Mouse (Mus musculus) urinary bladder, adult 18-20 months (tissue): Measurements from ENCODE around the gene Mtrf1l.

Experiments
- DNase-seq, 2 experiments: peaks; one replicate each; pipeline ENCODE4 v3.0.0; 2022; ENCODE audit warnings: low spot score in 2 of 2, mixed read lengths in 2 of 2

Mtrf1l gene

GRCm38 (mm10) chr10:5823740-5824491 is at the start of gene Mtrf1l:
Mtrf1l (minus strand) TSS chr10:5823910.
- peak; percentile 97 for DNase-seq

DNA sequence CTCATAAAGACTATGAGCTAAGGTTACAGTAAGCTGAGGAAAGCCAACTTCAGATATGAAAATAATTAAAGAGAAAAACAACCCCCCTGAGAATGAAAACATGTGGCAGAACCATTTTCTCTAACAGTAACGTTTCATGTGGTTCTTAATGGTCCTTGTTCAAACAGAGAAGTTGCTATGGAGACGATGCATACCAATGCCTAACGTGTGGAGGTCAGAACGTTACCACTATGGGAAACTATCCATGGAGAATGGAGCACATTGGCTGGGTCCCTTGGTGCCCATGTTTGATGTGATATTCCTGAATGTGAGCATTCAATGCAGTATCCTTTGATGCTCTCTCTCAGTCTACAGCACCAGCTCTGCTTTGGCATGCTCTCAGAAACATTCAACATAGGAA is 47.4 kb upstream of the Mtrf1l start:
- no peak for DNase-seq

GRCm38 (mm10) chr10:5867981-5868552 is 44.4 kb upstream of the Mtrf1l start:
- no peak for DNase-seq

- DNase-seq: no peak
These were observed 42.3 kb upstream of the Mtrf1l start for GRCm38 (mm10) chr10:5865996-5866395.

GRCm38 (mm10) chr10:5862669-5863068 is 39.0 kb upstream of the Mtrf1l start:
- no peak for DNase-seq

- DNase-seq: no peak
These were observed 37.1 kb upstream of the Mtrf1l start for GRCm38 (mm10) chr10:5860849-5861248.

- no peak for DNase-seq
These were observed 36.0 kb upstream of the Mtrf1l start for GRCm38 (mm10) chr10:5859729-5860128.

- no peak for DNase-seq
These were observed 34.4 kb upstream of the Mtrf1l start for GRCm38 (mm10) chr10:5857996-5858549.

- no peak for DNase-seq
These were observed 29.7 kb upstream of the Mtrf1l start for GRCm38 (mm10) chr10:5853290-5853868.

DNA sequence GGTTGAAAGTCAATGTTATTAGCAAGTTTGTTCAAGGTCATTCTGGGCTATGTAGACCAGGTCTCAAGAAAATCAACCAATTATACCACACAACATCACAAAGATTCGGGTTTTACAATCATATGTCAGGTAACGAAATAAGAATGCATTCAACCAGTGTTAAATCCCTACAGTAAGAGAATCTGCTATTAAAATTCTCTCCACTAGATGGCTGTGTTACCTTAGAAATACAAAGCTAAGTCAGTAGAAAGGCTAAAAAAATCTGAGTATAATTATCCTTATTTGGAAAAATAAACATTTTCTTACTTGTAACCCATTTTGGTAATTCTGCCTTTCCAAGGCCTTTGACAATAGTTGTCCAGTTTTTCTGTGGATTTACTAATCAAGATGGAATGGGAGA is 23.2 kb upstream of the Mtrf1l start:
- DNase-seq: no peak

DNA sequence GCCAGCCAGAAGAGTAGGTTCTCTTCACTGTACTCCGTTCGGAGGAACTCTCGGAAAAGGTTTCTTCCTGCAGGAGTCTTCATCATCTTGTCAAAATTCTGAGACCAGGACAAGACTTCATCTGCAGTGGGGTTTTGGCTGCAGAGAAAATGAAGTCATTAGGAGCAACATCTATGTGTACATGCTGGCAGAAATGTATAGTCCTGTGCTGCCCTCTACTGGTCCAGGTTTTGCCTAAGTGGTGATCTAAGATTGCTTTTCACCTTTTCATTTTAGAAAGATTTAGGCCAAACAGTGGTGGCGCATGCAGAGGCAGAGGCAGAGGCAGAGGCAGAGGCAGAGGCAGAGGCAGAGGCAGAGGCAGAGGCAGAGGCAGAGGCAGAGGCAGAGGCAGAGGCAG is 17.7 kb upstream of the Mtrf1l start:
- DNase-seq: peak in 1 of 2 experiments; percentile 16

GRCm38 (mm10) chr10:5826336-5827025 is 2.8 kb upstream of the Mtrf1l start:
- DNase-seq: no peak

GRCm38 (mm10) chr10:5824779-5825178 is 1.1 kb upstream of the Mtrf1l start:
- DNase-seq: peak in 1 of 2 experiments; percentile 5

DNA sequence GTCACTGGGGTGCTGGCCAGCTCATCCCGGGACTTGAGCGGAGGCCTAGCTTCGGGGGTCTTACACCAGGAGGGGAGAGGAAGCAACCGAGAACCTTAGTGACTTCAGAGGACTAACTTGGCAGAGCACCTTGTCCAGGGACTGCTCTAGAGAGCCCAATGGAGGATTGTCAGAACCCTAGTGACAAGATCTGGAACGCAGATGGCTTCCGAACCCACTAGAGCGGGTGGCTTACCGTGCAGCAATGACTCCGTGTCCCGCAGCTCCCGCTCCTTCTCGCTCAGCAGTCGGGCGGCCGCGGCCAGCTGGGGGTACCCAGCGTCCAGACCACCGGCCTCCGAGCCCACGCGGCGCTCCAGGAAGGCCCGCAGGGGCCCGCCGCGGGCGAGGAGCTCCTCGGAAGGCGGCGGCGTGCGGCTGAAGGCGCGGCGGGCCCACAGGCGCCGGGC is 395 bp downstream of the Mtrf1l start:
- no peak for DNase-seq

DNA sequence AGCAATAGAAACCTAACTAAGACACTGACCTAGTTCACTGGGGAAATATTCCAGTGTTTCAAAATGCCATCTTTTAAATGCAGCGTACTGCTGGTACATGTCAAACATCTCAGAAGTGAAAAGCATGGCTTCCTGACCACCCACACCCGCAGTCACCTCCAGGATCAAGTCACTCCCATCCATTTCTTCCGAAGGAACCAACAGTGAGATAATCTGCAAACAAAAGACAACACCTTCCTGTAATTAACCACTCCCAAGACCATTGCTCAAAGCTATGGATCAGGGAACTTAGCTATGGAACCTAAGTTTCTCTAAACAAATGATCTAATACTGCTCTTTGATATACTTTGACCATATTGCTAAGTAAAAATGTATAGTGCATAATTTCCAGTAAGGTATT is 4.9 kb downstream of the Mtrf1l start:
- no peak for DNase-seq

DNA sequence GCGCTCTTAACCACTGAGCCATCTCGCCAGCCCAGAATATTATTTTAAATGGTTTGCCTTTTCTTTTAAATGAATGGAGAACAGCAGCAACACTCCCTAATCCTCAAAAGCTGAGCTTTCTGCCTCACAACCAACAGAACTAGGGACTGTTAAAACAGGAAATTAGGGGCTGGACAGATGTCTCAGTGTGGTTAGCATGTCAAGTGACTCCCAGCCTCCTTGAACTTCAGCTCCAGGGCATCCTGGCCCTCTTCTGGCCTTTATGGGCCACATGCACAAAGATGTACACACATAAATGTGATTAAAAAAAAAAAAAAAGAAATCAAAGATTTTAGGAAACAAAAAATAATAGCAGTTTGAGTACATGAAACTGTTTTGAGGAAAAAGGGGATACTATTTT is 7.7 kb downstream of the Mtrf1l start:
- DNase-seq: no peak

DNA sequence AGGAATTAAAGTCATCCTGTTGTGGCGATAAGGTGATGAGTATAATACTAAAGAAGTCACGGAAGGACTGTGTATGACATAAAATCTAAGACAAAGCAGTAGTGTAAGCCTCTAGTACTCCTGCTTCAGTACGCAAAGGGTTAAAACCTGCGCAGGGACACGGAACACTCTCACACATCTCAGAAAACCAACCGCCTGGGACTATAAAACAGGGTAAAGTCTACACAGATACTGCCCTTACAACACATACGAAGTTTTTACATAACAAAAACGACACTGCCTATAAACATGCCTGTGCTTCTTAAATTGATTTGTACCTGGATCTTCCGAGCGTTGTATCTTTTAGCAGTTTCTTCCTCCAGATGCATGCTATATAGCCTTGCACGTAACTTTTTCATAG is 10.0 kb downstream of the Mtrf1l start:
- DNase-seq: no peak

DNA sequence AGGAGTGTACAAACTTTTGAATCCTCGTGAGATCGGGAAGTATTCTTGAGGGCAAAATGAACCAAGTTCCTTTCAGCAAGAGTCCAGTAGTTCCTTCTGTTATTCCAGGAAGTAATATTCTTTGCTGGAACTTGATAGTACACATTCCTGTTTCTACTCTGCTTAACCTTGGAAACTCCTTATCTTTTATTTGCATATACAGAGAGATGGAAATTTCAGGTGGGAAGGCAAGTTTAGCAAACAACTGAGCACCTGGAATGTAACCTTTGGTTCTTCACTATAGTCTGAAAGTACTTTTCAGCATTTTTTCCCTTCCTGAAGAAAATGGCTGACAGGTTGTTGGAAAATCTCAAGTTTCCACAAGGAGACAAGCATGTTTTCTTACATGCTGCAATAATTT is 16.0 kb downstream of the Mtrf1l start:
- DNase-seq: no peak

DNA sequence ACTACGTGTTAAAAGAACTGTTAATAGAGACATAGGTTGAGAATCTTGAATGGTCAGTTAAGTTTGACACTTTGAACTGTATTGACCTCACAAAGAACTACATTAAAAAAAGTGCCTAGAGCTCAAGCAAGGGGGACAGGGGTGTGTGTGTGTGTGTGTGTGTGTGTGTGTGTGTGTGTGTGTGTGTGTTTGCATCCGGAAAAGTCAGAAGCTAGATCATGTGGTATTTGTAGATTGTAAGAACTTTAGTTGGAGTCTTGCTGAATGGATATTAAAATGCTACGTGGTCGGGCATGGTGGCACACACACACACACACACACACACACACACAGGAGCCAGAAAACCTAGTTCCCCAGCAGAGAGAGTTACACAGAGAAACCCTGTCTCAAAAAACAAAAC is 16.7 kb downstream of the Mtrf1l start:
- no peak for DNase-seq

DNA sequence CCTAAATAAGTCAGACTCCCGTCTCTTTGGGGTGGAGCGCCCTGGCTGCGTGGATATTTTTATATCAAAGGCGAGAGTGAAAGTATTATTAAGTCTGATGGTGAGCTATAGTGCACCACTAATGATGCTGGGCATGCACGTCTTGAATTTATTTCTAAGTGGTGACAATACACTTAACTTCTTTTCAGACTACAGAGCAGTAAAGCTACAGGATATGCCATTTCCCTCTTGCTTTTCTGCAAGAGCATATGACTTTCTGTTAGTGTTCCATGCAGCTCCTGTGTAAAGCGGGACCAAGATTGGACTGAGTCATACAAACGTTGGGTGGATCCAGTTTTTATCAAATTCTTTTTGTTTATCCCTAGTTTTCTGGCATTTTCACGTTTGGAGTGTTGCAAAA is 17.3 kb downstream of the Mtrf1l start:
- DNase-seq: no peak

- DNase-seq: peak; percentile 93 to 95
These were observed 17.9 kb downstream of the Mtrf1l start for GRCm38 (mm10) chr10:5805731-5806307.

- peak in 1 of 2 experiments; percentile 97 for DNase-seq
These were observed 18.4 kb downstream of the Mtrf1l start, which contains the start of gene Fbxo5 for GRCm38 (mm10) chr10:5805243-5805730. Fbxo5 (minus strand) TSS chr10:5805600.
